In genomic region chr13:5060462-5060861, GRCm38 (mm10) we compare ENCODE assay signal across 19 mouse cellular contexts.
DNase-seq lines count a peak whose midpoint lies in the region; ATAC-seq and TF ChIP-seq lines count a peak whose summit lies in the region.
"Had no signal": no experiment of that assay in that cellular context is flagged by ENCODE, and none has a peak within 500 bp of the region (broad histone marks: within the 10 kb centered on the region; RNA-seq: fewer than 3 reads in every experiment).

No protein-coding gene starts in this region.

- TF ChIP-seq CTCF in lung, embryonic 14.5 days (IDR thresholded peaks at IDR 0.05; ENCODE audit: low read depth) = no peak
- no peak for TF ChIP-seq CTCF in lung, adult 2 months (IDR thresholded peaks at IDR 0.05; ENCODE audit: insufficient read depth, low read length)

- H3K27ac ChIP-seq in embryonic facial prominence, embryonic 11.5 days (replicated peaks; ENCODE audit: low read depth, low read length) = no peak overlapping the region
- no peak overlapping the region for H3K27ac ChIP-seq in embryonic facial prominence, embryonic 10.5 days (replicated peaks)
- no peak overlapping the region; the same call in 1 of the 2 replicates for H3K27ac ChIP-seq in lung, embryonic 14.5 days (ENCODE audit: low read depth)
- H3K27ac ChIP-seq: heart, adult 2 months; hindbrain, embryonic 14.5 days; liver, embryonic 12.5 days; neural tube, embryonic 12.5 days; stomach, embryonic 15.5 days had no signal

- no peak for TF ChIP-seq POLR2A in lung, adult 2 months (IDR thresholded peaks at IDR 0.05; ENCODE audit: borderline replicate concordance, extremely low read depth, low read depth, low read length)

- no peaks in the 10 kb centered on the region for H3K27me3 ChIP-seq in embryonic facial prominence, embryonic 11.5 days (ENCODE audit: control insufficient read depth, insufficient read depth, low read length)
- H3K27me3 ChIP-seq in embryonic facial prominence, embryonic 10.5 days (replicated peaks; ENCODE audit: low read depth, poor library complexity, severe bottlenecking) = no peaks in the 10 kb centered on the region
- no peaks in the 10 kb centered on the region for H3K27me3 ChIP-seq in lung, embryonic 14.5 days (ENCODE audit: insufficient read depth, low read length)
- H3K27me3 ChIP-seq: liver, embryonic 12.5 days; neural tube, embryonic 12.5 days; Patski; stomach, embryonic 15.5 days had no signal

- H3K4me1 ChIP-seq in embryonic facial prominence, embryonic 11.5 days (ENCODE audit: control insufficient read depth, insufficient read depth, low read length) = no peaks in the 10 kb centered on the region
- H3K4me1 ChIP-seq in embryonic facial prominence, embryonic 10.5 days = no peaks in the 10 kb centered on the region
- H3K4me1 ChIP-seq in lung, embryonic 14.5 days (ENCODE audit: insufficient read depth) = no peaks in the 10 kb centered on the region
- H3K4me1 ChIP-seq in lung, adult 2 months (ENCODE audit: control insufficient read depth, insufficient read depth, low read length) = no peaks in the 10 kb centered on the region
- H3K4me1 ChIP-seq: liver, embryonic 12.5 days; neural tube, embryonic 12.5 days; stomach, embryonic 15.5 days had no signal

- H3K4me2 ChIP-seq in embryonic facial prominence, embryonic 11.5 days (ENCODE audit: low read depth, low read length) = no peak overlapping the region
- no peak overlapping the region for H3K4me2 ChIP-seq in lung, embryonic 14.5 days
- H3K4me2 ChIP-seq: hindbrain, embryonic 14.5 days; liver, embryonic 12.5 days; neural tube, embryonic 12.5 days; stomach, embryonic 15.5 days had no signal

- 31% methylated on average over 2 of the region's 2 CpGs for WGBS in embryonic facial prominence, embryonic 11.5 days
- WGBS in embryonic facial prominence, embryonic 10.5 days = 41% methylated on average over 2 of the region's 2 CpGs
- WGBS in lung, embryonic 14.5 days = 16% methylated on average over 2 of the region's 2 CpGs
- 20% methylated on average over 2 of the region's 2 CpGs for WGBS in lung, adult 2 months

- no peak overlapping the region for H3K9ac ChIP-seq in embryonic facial prominence, embryonic 11.5 days (replicated peaks; ENCODE audit: low read length)
- H3K9ac ChIP-seq in lung, embryonic 14.5 days = no peak overlapping the region
- H3K9ac ChIP-seq: hindbrain, embryonic 14.5 days; liver, embryonic 12.5 days; neural tube, embryonic 12.5 days; stomach, embryonic 15.5 days had no signal

- intact Hi-C loops in heart, postnatal 36 days (cut with DNase I) = no loop called here

- ATAC-seq in embryonic facial prominence, embryonic 11.5 days (replicated peaks; ENCODE audit: insufficient number of reproducible peaks, low FRiP score, low TSS enrichment, low read depth) = no peak
- peak; percentile 83 for ATAC-seq in lung, embryonic 14.5 days (ENCODE audit: insufficient read depth)
- ATAC-seq: intestine, embryonic 16.5 days; liver, embryonic 12.5 days; Patski had no signal

- H3K36me3 ChIP-seq in embryonic facial prominence, embryonic 11.5 days (replicated peaks; ENCODE audit: control insufficient read depth, insufficient read depth, low read depth, low read length) = no peaks in the 10 kb centered on the region
- no peaks in the 10 kb centered on the region for H3K36me3 ChIP-seq in embryonic facial prominence, embryonic 10.5 days (replicated peaks)
- H3K36me3 ChIP-seq in lung, embryonic 14.5 days (ENCODE audit: insufficient read depth) = no peaks in the 10 kb centered on the region
- H3K36me3 ChIP-seq: liver, embryonic 12.5 days; neural tube, embryonic 12.5 days; stomach, embryonic 15.5 days had no signal

- H3K9me3 ChIP-seq in embryonic facial prominence, embryonic 11.5 days (replicated peaks; ENCODE audit: control insufficient read depth, low read length) = no peaks in the 10 kb centered on the region
- H3K9me3 ChIP-seq in embryonic facial prominence, embryonic 10.5 days = no peaks in the 10 kb centered on the region
- H3K9me3 ChIP-seq in lung, embryonic 14.5 days (ENCODE audit: low read depth, low read length) = no peaks in the 10 kb centered on the region
- H3K9me3 ChIP-seq: liver, embryonic 12.5 days; neural tube, embryonic 12.5 days; stomach, embryonic 15.5 days had no signal

- H3K4me3 ChIP-seq in embryonic facial prominence, embryonic 11.5 days (ENCODE audit: low read depth, low read length) = no peak overlapping the region
- no peak overlapping the region for H3K4me3 ChIP-seq in embryonic facial prominence, embryonic 10.5 days
- no peak overlapping the region for H3K4me3 ChIP-seq in lung, embryonic 14.5 days (ENCODE audit: low read depth, low read length)
- H3K4me3 ChIP-seq in lung, adult 2 months (replicated peaks; ENCODE audit: extremely low read depth, low read depth, low read length) = no peak overlapping the region
- H3K4me3 ChIP-seq: erythroblast, embryonic 14.5 days; heart, adult 2 months; liver, embryonic 12.5 days; neural tube, embryonic 12.5 days; stomach, embryonic 15.5 days had no signal

- DNase-seq in embryonic facial prominence, embryonic 11.5 days (ENCODE audit: low spot score) = peak; percentile 23
- DNase-seq in embryonic facial prominence, embryonic 10.5 days (ENCODE audit: low spot score) = no peak
- peak; percentile 41 for DNase-seq in lung, embryonic 14.5 days
- DNase-seq in lung, adult 2 months = no peak
- DNase-seq in brain, embryonic 18.5 days (ENCODE audit: low read depth, low spot score) = peak; percentile 8
- peak; percentile 4 for DNase-seq in lung, postnatal 25 days (ENCODE audit: low spot score)
- DNase-seq in heart, postnatal 36 days = no peak
- DNase-seq in thymus, postnatal 14 days = no peak
- DNase-seq: cerebellum, adult 18-20 months; heart, adult 2 months; kidney, postnatal 25 days; thymus, postnatal 25 days had no signal

Comparison
In these comparisons a context has a peak if more than half of its experiments do, and no peak if none do; other contexts are left out.
1. DNase-seq: peak in embryonic facial prominence, embryonic 11.5 days (single experiment), lung, embryonic 14.5 days (single experiment), brain, embryonic 18.5 days (single experiment) and lung, postnatal 25 days (single experiment); none in embryonic facial prominence, embryonic 10.5 days (single experiment), lung, adult 2 months (single experiment), heart, postnatal 36 days (0 of 2) and thymus, postnatal 14 days (single experiment).